Mouse (Mus musculus) retina, adult 2 months (tissue): ENCODE results near the gene Faap20.

ENCODE experiments used
- DNase-seq: peaks from one replicate; pipeline ENCODE4 v3.0.0-alpha.2; 2012; ENCODE audit warnings: low read depth, low spot score

Gene Faap20

DNA sequence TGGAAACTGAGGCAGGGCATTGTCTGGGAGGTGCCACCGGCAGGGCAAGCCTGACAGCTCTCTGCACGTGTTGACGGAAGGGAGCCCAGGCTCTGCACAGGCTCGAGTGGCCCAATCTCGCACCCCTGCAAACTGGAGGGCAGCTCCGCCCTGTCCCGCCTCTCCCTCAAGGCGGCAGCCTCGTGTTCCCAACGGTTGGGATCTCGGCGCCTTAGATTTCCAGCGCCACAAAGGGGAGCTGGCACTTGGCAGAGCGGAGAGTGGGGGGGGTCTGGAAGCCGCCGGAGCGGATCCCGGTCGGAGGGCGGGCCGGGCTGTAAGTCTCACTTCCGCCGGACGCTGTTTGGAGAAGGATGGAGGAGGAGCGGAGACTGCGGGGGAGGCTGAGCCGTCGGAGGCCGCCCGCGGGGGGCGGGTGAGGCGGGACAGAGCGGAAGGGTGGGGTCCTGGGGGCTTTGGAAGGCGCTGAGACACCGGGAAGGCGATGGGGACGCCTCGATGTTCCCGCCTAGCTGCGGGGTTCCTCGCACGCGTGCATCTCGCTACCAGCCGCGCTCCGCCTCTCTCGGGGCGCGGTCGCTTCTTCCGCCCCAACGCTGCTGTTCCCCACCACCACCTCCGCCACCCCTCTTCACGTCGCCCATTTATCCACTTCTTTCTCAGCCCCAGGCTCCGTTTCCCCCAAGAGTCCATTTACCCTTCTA, at the start of gene Faap20:
TSS of gene Faap20 (plus strand) at position 155 of the 704 bp plus-strand sequence.
- no peak for DNase-seq

DNA sequence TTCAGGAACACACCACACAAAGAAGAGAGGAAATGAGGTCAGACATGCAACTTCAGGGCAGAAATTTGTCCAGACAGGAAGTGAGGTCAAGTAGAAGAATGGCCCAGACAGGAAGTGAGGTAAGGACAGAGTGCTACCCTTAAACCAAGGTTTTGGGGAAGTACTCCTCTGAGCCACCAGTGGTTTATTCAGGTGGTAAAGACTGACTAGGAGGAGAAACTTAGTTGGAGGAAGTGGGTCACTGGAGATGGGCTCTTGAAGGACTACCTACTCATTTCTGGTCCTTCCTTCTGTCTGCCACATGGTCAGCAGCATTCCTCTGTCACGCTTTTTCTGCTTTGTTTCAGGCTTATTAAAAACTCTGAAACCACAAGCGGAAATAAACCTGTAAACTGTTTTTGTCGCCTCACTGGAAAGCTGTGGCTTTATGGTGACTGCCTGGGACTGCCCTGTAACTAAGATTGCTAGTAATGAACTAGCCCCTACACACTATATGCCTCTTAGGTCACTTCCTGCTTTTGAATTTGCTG, 48.7 kb upstream of the Faap20 start:
- no peak for DNase-seq

DNA sequence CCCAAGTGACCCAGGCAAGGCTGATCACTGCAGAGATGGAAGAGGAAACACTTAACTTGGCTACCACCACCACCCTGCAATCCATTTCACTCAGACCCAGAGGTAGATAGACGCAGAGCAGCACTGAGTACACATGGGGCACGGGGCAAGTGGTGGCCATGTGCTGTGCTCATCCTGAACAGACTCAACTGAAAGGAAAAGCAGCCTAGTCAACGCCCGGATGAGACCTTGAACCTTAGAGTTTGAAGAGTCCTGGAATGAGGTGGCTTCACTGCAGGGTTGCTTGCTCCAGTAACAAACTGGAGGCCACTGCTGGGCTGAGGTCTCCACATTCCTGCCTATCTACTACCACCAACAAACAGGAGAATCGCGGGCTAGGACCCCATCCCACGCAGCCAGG, 47.8 kb upstream of the Faap20 start:
- no peak for DNase-seq

DNA sequence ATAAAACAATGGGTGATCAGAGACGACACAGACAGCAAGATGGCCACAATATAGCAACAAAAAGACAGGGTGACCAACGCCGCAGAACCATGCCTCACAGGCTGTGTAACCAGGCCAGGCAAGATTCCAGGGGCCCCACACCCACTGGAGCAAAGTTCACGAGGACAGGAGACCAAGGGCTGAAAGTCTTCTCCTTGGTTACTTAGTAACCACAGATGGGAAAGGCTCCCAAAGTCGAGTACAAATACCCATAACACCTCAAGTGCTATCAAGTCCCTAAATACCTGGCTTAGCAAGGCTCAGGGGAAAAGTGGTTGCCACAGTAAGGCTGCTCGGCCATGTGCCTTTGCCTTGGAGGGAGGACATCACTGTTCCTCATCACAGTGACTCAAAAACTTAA, 43.7 kb upstream of the Faap20 start:
- no peak for DNase-seq

DNA sequence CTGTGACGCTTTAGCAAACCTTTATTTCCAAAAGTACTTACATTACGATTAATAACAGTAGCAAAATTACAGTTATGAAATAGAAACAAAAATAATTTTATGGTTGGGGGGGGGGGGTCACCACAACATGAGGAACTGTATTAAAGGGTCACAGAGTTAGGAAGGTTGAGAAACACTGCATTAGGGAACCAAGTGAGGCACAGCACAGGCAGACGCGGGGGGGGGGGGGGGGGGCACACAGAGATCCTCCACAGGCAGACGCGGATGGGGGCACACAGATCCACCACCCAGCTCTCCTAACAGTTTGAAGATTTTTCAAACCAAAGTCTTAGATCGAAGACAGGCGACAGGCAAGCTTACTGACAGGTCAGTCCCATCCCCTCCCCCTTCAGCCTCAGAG, 43.1 kb upstream of the Faap20 start:
- no peak for DNase-seq

DNA sequence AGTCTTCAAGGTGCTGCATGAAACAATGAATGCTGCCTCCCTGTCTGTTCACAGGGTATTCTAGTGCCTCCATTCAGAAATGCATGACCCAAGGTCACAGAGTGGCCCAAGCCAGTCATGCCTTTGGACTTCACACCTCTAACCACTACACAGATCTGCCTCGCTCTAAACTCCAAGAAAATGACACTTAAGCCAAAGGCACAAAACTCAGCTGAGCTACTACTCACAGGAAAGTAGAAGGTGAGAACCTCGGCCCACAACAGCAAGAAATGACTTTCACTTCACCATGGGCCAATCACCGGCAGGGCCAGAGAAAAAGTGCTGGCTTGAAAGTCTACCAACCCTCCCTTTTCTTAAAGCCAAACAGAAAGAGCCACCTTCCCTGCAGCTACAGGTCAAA, 41.8 kb upstream of the Faap20 start:
- no peak for DNase-seq

DNA sequence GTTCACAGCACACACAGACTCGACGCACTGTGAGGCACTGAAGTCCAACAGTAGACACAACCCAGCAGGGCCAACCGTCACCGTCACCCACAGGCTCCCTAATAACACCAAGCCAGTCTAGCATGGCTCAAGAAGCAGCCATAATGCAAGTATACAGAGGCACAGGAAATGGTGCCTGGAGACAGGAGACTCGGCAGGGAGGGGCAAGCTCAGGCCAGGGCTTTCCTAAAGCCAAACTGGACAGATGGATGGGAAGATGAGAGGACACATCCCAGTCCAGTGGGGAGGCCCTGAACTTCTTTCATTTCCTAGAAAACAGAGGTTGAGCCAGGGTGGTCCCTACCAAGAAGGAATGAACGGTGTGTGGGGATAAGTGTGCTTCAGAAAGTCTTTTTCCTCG, 41.0 kb upstream of the Faap20 start:
- no peak for DNase-seq

DNA sequence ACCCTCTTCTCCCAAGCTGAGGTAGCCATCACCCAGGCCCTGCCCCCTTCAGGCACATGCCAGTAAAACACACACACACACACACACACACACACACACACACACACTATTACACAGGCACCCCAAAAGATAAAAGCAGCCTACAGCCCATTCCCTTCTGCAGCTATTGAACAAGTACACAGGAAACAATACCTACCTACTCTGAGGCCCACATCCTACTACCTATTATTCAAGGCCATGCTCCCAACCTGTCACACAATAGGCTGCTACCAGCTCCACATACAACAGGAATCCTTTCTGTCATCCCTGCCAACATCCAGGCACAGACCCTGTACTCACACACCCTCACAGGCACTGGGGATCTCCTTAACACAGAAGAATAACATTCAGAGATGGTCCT, 40.5 kb upstream of the Faap20 start:
- no peak for DNase-seq

DNA sequence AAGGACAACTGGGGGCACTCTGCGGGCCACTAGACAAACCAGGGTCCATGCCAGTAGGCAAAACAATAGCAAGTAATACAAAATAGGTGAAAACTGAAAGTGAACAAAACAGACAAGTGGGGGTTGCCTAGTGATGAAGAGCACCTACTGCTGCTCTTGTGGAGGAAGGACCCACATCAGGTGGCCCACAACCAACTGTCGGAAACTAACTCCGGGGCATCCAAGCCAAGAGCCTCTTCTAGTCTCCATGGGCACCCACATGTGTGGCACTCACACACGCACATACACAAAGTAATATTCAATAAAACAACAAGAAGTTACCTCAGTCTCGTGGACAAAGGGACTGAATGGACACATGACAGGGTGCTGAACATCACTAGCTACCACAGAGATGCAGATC, 40.1 kb upstream of the Faap20 start:
- DNase-seq, result no peak

DNA sequence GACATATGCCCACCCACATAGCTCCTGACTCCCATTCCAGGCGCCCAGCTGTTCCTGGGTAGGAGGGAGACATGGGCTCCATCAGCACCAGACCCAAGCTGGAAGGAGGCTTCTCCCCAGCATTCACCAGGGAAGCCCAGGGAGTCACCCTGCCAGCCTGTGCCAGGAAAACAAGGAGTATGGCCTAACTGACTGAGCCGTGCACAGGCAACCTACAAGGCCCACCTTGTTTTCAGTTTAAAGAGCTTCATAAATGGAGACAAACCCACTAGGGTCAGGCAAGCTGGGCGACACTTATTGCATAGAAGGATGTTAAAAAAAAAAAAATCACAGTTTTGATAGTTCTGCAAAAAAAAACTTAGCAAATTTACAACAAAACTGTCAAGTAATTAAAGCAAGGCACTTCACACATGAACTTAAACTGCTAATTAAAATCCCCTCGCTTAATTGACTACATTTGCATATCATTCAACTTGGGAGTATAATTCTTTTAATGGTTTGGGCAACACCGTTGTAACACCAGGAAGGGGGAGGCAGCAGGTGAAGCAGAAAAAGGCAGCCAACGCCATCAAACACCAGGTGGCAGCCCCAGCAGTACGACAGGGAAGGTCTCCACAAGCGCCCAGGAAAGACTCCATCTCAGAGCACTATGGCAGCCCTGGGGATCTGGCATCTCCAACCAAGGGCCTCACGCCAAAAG, 36.4 kb upstream of the Faap20 start:
- DNase-seq, result no peak

DNA sequence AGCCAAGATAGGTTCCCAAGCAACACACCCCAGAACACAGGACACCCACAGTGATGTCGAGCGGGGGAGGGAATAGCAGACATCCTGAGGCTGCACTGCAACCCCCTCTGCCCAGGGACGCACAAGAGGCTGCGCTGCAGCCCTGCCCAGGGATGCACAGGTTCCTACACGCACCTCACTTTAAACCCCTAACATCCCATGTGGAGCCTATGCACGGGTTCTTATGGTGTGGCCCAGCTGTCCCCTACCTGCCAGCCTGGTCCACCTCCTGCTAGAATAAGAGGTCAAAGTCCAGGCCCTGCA, 35.9 kb upstream of the Faap20 start:
- DNase-seq, result no peak

DNA sequence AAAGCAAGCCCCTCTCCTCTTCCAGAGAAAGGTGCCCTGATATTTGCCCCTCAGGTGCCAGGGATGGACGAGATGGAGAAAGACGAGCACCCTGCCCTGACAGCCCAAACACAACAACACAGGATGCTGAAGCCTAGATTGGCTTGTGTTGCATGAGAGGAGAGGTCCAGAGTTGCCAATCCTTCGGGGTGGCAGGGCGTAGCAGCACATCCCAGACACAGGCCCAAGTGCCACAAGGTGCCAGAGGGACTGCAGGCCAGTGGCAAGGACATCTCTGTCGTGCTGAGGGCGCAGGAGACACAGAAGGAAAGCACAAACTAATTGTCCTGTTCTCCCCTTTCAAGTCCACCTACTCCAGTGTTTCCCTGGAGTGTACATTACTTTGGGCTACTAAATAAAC, 35.4 kb upstream of the Faap20 start:
- no peak for DNase-seq

DNA sequence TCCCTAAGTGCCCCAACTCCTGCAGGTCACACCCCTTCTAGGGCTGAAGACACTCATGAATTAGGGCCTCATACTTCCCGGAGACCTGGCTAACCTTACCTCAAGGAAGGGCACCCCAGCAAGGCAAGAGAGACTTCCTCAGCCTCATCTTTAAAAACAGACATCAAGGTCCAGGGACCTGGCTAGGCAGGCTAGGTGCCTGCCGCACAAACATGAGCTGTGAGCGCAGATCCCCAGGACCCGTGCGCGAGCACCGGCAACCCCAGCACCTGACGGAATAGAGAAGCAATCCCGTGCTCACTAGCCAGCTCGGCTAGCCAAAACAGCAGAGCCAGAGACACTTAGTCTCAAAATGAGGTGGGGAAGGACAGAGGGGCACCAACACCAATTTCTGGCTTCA, 34.8 kb upstream of the Faap20 start:
- no peak for DNase-seq

DNA sequence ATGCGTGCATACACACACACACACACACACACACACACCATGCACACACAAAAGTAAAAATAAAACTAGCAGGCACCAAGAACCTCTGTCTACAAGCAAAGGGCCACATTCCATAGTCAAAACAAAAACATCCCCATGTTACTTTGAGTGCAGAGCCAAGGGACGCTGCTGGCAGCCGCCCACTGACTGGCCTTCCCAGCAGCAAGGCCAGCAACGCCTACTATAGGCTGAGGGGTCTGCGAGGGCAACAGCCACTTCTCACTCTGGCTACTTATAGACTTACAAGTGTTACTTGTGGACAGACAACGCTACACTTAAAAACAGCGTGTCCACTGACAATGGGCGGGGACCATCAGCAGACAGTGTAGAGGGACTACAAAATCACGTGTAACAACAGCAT, 34.4 kb upstream of the Faap20 start:
- no peak for DNase-seq

DNA sequence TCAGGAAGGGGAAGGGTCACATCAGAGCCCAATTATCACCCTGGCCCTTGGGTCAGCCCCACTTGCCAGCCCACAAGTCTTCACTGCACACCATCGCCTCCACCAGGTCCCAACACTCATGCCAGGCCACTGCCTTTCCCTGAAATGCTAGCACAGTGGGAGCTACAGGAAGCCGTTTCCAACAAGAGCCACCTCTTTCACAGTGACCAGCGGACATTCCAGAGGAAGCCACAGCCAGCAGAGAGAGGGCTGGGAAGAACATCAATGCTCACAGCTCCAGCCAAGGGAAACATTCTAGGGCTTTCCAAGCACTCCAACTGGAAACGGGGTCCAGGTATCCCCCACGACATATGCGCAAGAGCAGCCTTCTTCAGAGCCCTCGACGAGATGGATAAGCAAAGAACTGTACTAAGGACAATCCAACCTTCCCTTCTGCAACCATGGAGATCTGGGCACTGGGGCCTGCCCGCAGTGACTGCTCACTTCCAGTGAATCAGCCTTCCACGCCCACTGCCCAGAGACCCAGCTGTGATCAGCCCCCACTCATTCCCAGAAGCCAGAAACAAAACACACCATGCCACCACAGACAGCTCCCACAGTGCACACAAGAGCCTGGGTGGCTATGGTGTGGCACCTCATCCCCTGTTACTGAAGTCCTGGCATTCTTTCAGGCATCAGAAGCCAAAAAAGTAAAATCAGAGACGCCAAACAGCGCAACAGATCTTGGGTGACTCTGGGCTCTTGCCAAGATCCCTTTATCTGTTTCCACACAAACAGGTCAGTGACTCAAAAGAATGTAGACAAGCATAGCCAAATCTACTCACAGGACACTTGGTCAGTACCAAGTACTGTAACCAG, 33.6 kb upstream of the Faap20 start:
- DNase-seq, result no peak

DNA sequence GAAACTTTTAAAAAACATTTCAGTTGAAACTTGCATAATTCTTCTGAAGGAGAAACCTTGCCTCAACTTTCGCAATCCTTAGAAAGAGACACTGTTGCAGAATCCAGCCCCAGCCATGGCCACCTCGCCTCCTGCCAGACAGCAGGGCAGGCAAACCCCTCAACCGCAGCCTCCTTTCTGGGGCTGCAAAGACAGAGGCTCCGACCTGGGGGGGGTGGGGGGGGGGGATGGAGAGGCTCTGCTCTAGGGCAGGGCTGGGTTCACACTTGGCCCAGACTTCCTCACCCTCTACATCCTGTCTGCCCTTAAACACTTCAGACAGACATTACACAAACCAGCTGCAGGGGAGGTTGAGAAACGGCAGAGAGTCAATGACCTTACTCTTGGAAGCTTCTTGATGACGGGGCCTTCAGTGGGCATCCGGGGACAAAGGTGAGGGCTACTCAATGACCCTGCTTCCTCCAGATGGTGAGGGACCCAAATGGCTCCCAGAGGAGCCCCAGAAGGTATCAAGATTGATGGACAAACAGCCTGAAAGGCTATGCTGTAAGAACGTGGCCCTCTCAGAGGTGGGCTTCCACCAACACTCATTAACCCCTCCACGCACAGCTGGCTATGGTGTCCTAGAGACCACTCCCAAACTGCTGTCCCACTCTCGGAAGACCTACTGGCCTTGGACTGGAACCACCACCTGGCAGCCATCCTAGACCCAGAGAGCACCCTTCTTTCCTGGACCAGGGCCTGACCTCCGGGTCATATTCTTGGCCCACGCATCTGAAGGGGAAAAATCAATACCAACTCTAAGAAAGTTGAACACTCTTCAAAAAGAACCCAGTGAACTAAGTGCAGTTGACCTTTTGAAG, 32.1 kb upstream of the Faap20 start:
- DNase-seq, result no peak

DNA sequence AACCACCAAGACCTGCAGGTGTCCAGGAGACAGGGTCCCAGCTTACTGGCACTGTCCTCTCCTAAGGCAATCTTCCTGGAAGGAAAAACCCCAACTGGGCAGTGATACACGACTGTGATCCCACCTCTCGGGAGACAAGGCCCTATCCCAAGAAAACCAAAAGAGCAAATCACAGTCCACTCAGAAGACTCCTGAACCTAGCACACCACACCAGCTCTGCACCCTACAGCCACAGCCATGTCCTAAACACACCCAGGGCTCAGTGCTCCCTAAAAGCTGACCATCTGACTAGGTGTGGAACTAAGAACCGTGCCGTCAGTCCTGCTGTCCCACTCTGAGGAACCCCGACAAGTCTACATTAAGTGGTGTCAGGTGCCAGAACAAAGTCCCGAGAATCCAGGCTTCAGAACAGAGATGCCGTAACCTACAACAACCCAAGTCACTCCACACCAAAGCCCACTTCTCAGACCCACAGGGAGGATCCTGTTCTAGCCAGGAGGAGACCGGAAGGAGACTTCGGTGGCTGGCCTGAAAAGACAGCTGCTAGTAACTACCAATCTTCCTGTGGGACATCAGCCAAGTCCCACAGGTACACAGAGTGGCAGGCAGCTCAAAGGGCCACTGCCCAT, 31.4 kb upstream of the Faap20 start:
- no peak for DNase-seq

DNA sequence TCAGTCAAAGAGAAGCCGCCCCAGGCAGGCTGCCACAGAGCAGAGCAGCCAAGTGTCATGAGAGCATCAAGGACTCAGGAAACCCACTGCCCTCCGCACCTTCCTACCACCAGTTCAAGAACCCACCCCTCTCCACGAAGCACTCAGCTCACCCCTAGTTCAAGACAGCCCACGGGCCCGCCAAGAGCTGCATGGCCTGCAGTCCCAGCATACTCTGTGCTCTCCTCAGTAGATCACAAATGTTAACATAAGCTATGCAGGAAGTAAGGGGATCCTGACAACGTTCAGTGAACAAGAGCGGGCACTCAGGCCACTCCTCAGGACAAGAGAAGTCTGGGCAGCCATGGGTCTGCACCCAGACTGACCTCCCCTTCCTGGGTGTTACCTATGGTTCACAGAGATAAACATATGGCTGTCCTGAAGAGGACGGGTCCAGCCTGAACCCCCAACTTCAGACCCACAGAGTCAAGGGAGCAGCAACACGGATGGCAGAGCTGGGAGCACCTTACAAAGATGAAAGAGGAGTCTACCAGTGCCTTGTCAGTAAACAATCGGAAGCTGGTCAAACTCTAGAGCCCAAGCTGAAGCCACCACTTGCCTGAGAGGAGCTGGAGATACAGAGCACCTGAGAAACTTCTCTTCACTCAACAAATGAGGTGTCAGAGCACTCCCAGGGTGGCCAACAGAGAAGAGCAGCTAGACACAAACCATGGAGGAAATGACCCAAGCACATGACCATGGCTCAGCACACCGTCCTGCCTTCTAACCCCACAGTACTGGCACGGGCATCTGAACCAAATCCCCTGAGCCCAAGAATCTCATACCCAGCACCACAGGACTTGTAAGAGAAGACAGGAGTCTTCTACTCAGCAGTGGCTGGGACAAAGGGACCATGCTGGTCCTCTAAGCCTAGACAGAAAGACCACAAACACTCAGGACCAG, 30.1 kb upstream of the Faap20 start:
- DNase-seq, result no peak

DNA sequence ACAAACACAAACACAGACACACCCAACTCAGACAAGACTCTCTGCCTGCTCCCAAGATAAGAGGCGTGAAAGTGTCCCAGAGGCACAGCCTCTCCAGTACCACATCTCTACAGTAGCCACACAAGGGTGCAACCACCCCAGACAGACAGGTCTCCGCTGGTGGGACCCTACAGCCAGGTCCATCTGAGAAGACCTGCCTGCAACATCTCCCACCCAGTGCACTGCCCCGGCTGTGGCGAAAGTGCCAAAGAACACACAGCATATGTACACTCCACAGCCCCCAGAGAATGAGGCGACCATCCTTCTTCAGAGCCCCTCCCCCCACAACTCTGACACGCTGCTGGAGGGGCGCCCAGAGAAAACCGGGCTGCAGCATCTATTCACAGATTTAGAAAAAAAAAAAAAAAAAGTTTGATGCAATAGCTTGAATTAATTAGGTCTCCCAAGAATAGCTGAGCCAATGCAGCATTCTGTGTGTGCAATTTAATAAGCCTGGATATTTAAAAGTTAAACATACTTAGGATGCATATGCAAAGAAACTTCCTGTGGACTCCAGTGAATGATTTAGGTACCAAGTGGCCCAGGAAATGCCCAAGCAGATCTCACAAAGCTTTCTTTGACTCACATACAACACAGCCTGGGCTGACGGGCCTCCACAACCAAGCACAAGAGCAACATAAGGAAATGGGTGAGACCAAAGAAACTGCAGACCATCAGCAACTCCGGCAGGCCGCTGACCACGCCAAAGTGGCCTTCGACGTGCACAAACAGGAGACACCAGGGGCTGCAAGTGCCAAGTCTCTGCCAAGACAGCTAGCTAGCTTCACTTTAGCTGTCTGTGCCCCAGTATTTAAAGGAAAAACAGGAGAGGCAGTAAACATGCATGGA, 29.1 kb upstream of the Faap20 start:
- DNase-seq, result no peak
